Mouse (Mus musculus) left cerebral cortex, postnatal 14 days (tissue): Measurements from ENCODE around the gene Krt78. TPM values are rescaled to one million over a fixed set of nuclear protein-coding genes. Genes with fewer than 3 reads are reported as not detected.

ENCODE experiments used
- DNase-seq, 2 experiments: peaks; one replicate each; pipeline ENCODE4 v3.0.0; 2021 to 2022; ENCODE audit warnings: low spot score in 2 of 2, mixed read lengths in 1 of 2
- intact Hi-C: fragments of 180-260 bp; cut with DNase I; formaldehyde crosslinking; loops from one replicate; pipeline ENCODE4 v1.15.1; 2025
- total RNA-seq, 2 experiments: library from RNA; stranded (reverse); gene quantifications; 2 replicates each; pipeline ENCODE4 v1.2.3; 2021

The Krt78 gene
- total RNA-seq, 2 experiments from 2014 or later, result not detected

- DNase-seq, result no peak
- intact Hi-C loops, result no loop called here
Observed at GRCm38 (mm10) chr15:101916072-101916471, 38.0 kb downstream of the Krt78 start.

- DNase-seq, result no peak
- intact Hi-C loops, result no loop called here
Observed at GRCm38 (mm10) chr15:101904849-101905248, 49.2 kb downstream of the Krt78 start.

GRCm38 (mm10) chr15:101902171-101903149, 51.6 kb downstream of the Krt78 start:
- intact Hi-C loops, result no loop called here
- DNase-seq, result no peak

Other genes starting within 250 kb of the Krt78 start
- gene Krt5, start 241.4 kb downstream of the Krt78 start, total RNA-seq, result not detected
- not detected for gene Krt71, start 211.2 kb downstream of the Krt78 start, total RNA-seq
- not detected for gene Krt72, start 167.8 kb downstream of the Krt78 start, total RNA-seq
- 1 to 10 TPM; 1.1 to 2.6 TPM for gene Krt73, start 151.9 kb downstream of the Krt78 start, total RNA-seq
- under 1 TPM in 1 of 2 experiments, not detected in 1; 0.61 TPM for gene Krt2, start 136.1 kb downstream of the Krt78 start, total RNA-seq
- 1 to 10 TPM; 3.3 TPM for gene Krt1, start 103.5 kb downstream of the Krt78 start, total RNA-seq
- gene Krt77, start 84.6 kb downstream of the Krt78 start, total RNA-seq, result 10 to 100 TPM; 10.9 to 14.7 TPM
- not detected for gene Krt76, start 61.4 kb downstream of the Krt78 start, total RNA-seq
- gene Krt4, start 29.6 kb downstream of the Krt78 start, total RNA-seq, result not detected
- not detected for gene Krt79, start 14.0 kb downstream of the Krt78 start, total RNA-seq
- gene Krt8, start 50.2 kb upstream of the Krt78 start, total RNA-seq, result not detected
- gene Krt18, start 73.9 kb upstream of the Krt78 start, total RNA-seq, result under 1 TPM; 0.24 to 0.85 TPM
- 100 to 1,000 TPM; 167 to 168 TPM for gene Eif4b, start 119.5 kb upstream of the Krt78 start, total RNA-seq
- 10 to 100 TPM; 14.4 to 18.5 TPM for gene Tns2, start 146.1 kb upstream of the Krt78 start, total RNA-seq
- gene Spryd3, start 181.9 kb upstream of the Krt78 start, total RNA-seq, result 100 to 1,000 TPM; 143 to 152 TPM
- 10 to 100 TPM; 11.9 to 13.5 TPM for gene Igfbp6, start 190.1 kb upstream of the Krt78 start, total RNA-seq
- gene Soat2, start 196.2 kb upstream of the Krt78 start, total RNA-seq, result not detected
- gene Zfp740, start 249.0 kb upstream of the Krt78 start, total RNA-seq, result 10 to 100 TPM; 55.2 to 61.6 TPM